Mouse (Mus musculus): ENCODE measurements at regions not wholly inside any gene's neighbourhood (a gene's known extent, or its start where the extent isn't known, plus 50 kb on each side); places are given as distances from the start of the nearest gene placed in this dataset.

GRCm38 (mm10) chr7:115170439-115170838 lies 426.9 kb downstream of the Insc start:
- DNase-seq (ENCODE audit: low read depth, low spot score) = peak; percentile 78

- no peak for DNase-seq (ENCODE audit: low read depth, low spot score)
Observed at GRCm38 (mm10) chr7:115192482-115192881, 449.0 kb downstream of the Insc start.

- peak; percentile 21 for DNase-seq (ENCODE audit: low read depth, low spot score)
Observed at GRCm38 (mm10) chr7:115192992-115193761, 449.7 kb downstream of the Insc start.

GRCm38 (mm10) chr7:115204916-115205315 lies 461.4 kb downstream of the Insc start:
- DNase-seq (ENCODE audit: low read depth, low spot score) = no peak

- DNase-seq (ENCODE audit: low read depth, low spot score) = no peak
Observed at GRCm38 (mm10) chr7:115206479-115207134, 463.1 kb downstream of the Insc start.

- DNase-seq (ENCODE audit: low read depth, low spot score) = no peak
Observed at GRCm38 (mm10) chr7:115208781-115209180, 465.3 kb downstream of the Insc start.

- DNase-seq (ENCODE audit: low read depth, low spot score) = no peak
Observed at GRCm38 (mm10) chr7:115210012-115210411, 466.5 kb downstream of the Insc start.

- DNase-seq (ENCODE audit: low read depth, low spot score) = peak; percentile 89
Observed at GRCm38 (mm10) chr7:115216838-115217237, 473.3 kb downstream of the Insc start.

- no peak for DNase-seq (ENCODE audit: low read depth, low spot score)
Observed at GRCm38 (mm10) chr7:115217255-115217654, 473.8 kb downstream of the Insc start.

GRCm38 (mm10) chr7:115217712-115218111 lies 474.2 kb downstream of the Insc start:
- DNase-seq (ENCODE audit: low read depth, low spot score) = no peak

- no peak for DNase-seq (ENCODE audit: low read depth, low spot score)
Observed at GRCm38 (mm10) chr7:115218596-115219180, 475.2 kb downstream of the Insc start.

- no peak for DNase-seq (ENCODE audit: low read depth, low spot score)
Observed at GRCm38 (mm10) chr7:115222642-115223041, 479.1 kb downstream of the Insc start.

- DNase-seq (ENCODE audit: low read depth, low spot score) = no peak
Observed at GRCm38 (mm10) chr7:115230525-115230924, 487.0 kb downstream of the Insc start.

- DNase-seq (ENCODE audit: low read depth, low spot score) = no peak
Observed at GRCm38 (mm10) chr7:115233850-115234436, 490.4 kb downstream of the Insc start.

GRCm38 (mm10) chr7:115237131-115237530 lies 493.6 kb downstream of the Insc start:
- DNase-seq (ENCODE audit: low read depth, low spot score) = no peak

GRCm38 (mm10) chr7:115251591-115252369 lies 508.3 kb downstream of the Insc start:
- no peak for DNase-seq (ENCODE audit: low read depth, low spot score)

GRCm38 (mm10) chr7:115252370-115252750 lies 508.9 kb downstream of the Insc start:
- no peak for DNase-seq (ENCODE audit: low read depth, low spot score)

GRCm38 (mm10) chr7:115258626-115259025 lies 515.1 kb downstream of the Insc start:
- DNase-seq (ENCODE audit: low read depth, low spot score) = no peak

- peak; percentile 60 for DNase-seq (ENCODE audit: low read depth, low spot score)
Observed at GRCm38 (mm10) chr7:115263082-115263481, 519.6 kb downstream of the Insc start.

GRCm38 (mm10) chr7:115266141-115266540 lies 522.6 kb downstream of the Insc start:
- peak; percentile 10 for DNase-seq (ENCODE audit: low read depth, low spot score)

- no peak for DNase-seq (ENCODE audit: low read depth, low spot score)
Observed at GRCm38 (mm10) chr7:115270803-115271202, 527.3 kb downstream of the Insc start.

GRCm38 (mm10) chr7:115274836-115275235 lies 531.3 kb downstream of the Insc start:
- DNase-seq (ENCODE audit: low read depth, low spot score) = no peak
